Mouse (Mus musculus) kidney, embryonic 16.5 days (tissue): Measurements from ENCODE around the gene AC170998.1. TPM values are rescaled to one million over a fixed set of nuclear protein-coding genes. Genes with fewer than 3 reads are reported as not detected.

Source experiments
- ATAC-seq: fragments of 200-750 bp; cut with Nextera tagmentation; 2 replicates; pipeline ENCODE4 v1.8.0; 2017; ENCODE audit warnings: moderate TSS enrichment; ENCODE audit not compliant: low FRiP score, low TSS enrichment
- H3K27ac ChIP-seq: fragments of 300-500 bp; sonication (generic); 2 replicates; pipeline ENCODE4 v1.5.1; 2014; ENCODE audit warnings: low read length
- H3K27me3 ChIP-seq: fragments of 300-500 bp; sonication (generic); 2 replicates; pipeline ENCODE4 v1.6.1; 2014; ENCODE audit warnings: low read length, control low read depth, mixed read lengths; ENCODE audit not compliant: insufficient read depth
- H3K36me3 ChIP-seq: fragments of 300-500 bp; sonication (generic); 2 replicates; pipeline ENCODE4 v1.6.1; 2014; ENCODE audit warnings: low read length, control low read depth, mixed read lengths; ENCODE audit not compliant: insufficient read depth
- H3K4me1 ChIP-seq: fragments of 300-500 bp; sonication (generic); 2 replicates; pipeline ENCODE4 v1.6.1; 2014; ENCODE audit warnings: low read length, control low read depth, mixed read lengths; ENCODE audit not compliant: insufficient read depth
- H3K4me2 ChIP-seq: fragments of 300-500 bp; sonication (generic); replicated peaks from 2 replicates; pipeline ENCODE4 v1.6.1; 2014; ENCODE audit warnings: low read depth, low read length
- H3K4me3 ChIP-seq: fragments of 300-500 bp; sonication (generic); 2 replicates; pipeline ENCODE4 v1.5.1; 2014; ENCODE audit warnings: mild to moderate bottlenecking, low read length
- H3K9ac ChIP-seq: fragments of 300-500 bp; sonication (generic); replicated peaks from 2 replicates; pipeline ENCODE4 v1.6.1; 2014; ENCODE audit warnings: low read length
- H3K9me3 ChIP-seq: fragments of 300-500 bp; sonication (generic); 2 replicates; pipeline ENCODE4 v1.6.1; 2016; ENCODE audit warnings: low read length, control low read depth
- whole genome bisulfite sequencing: fragments of 180-500 bp; shearing (Covaris S2); extraction: QIAGEN DNeasy Blood & Tissue Kit; methylation state at CpG from one replicate; pipeline ENCODE4 v1.1.7; 2014; 5-methylcytosine and 5-hydroxymethylcytosine counted together
- polyA plus RNA-seq: library from polyadenylated mRNA; unstranded; fragments of >200 nt; fragmentation: Nextera tagmentation; extraction: Ambion mirVana; gene quantifications from 2 replicates; pipeline ENCODE4 v1.2.1, GENCODE M21; 2015

The AC170998.1 gene
- polyA plus RNA-seq, 1 experiment from 2014 or later, result 1.8 TPM

GRCm38 (mm10) chr17:28692341-28692710, 33.6 kb upstream of the AC170998.1 start:
- 0% methylated on average over 18 of the region's 18 CpGs for WGBS

GRCm38 (mm10) chr17:28693086-28693485, 32.8 kb upstream of the AC170998.1 start:
- H3K4me3 ChIP-seq, result peak overlapping the region; percentile 99
- no peak for ATAC-seq
- H3K9ac ChIP-seq, result peak overlapping the region; percentile 92; the same call in 1 of the 2 replicates
- peaks cover 48% of the 10 kb centered on the region for H3K4me1 ChIP-seq
- H3K27me3 ChIP-seq, result peaks cover 3% of the 10 kb centered on the region; the same call in 1 of the 2 replicates
- peak overlapping the region; percentile 57 for H3K4me2 ChIP-seq
- no peaks in the 10 kb centered on the region for H3K9me3 ChIP-seq
- no peaks in the 10 kb centered on the region for H3K36me3 ChIP-seq
- 32% methylated on average over 3 of the region's 3 CpGs for WGBS
- H3K27ac ChIP-seq, result peak overlapping the region; percentile 96; the same call in 1 of the 2 replicates

More at GRCm38 (mm10) chr17:28692341-28692710, 33.6 kb upstream of the AC170998.1 start:
- ATAC-seq, result no peak
- H3K27ac ChIP-seq, result peak overlapping the region; percentile 96
- no peaks in the 10 kb centered on the region for H3K36me3 ChIP-seq
- peaks cover 42% of the 10 kb centered on the region for H3K4me1 ChIP-seq
- H3K4me2 ChIP-seq, result peak overlapping the region; percentile 57
- H3K9ac ChIP-seq, result peak overlapping the region; percentile 92
- no peaks in the 10 kb centered on the region for H3K9me3 ChIP-seq
- H3K27me3 ChIP-seq, result peaks cover 3% of the 10 kb centered on the region; the same call in 1 of the 2 replicates
- H3K4me3 ChIP-seq, result peak overlapping the region; percentile 99

GRCm38 (mm10) chr17:28694078-28694477, 31.8 kb upstream of the AC170998.1 start:
- no peak overlapping the region for H3K4me2 ChIP-seq
- H3K4me1 ChIP-seq, result peaks cover 53% of the 10 kb centered on the region
- WGBS, result 76% methylated on average over 2 of the region's 2 CpGs
- H3K27me3 ChIP-seq, result peaks cover 2% of the 10 kb centered on the region; the same call in 1 of the 2 replicates
- no peak overlapping the region for H3K4me3 ChIP-seq
- H3K9me3 ChIP-seq, result no peaks in the 10 kb centered on the region
- no peak overlapping the region for H3K27ac ChIP-seq
- no peak overlapping the region for H3K9ac ChIP-seq
- no peaks in the 10 kb centered on the region for H3K36me3 ChIP-seq
- ATAC-seq, result no peak

- peaks cover 48% of the 10 kb centered on the region for H3K4me1 ChIP-seq
- H3K36me3 ChIP-seq, result no peaks in the 10 kb centered on the region
- no peak overlapping the region for H3K4me2 ChIP-seq
- no peak overlapping the region for H3K4me3 ChIP-seq
- H3K27me3 ChIP-seq, result no peaks in the 10 kb centered on the region
- 82% methylated on average over 4 of the region's 4 CpGs for WGBS
- no peak for ATAC-seq
- H3K9me3 ChIP-seq, result no peaks in the 10 kb centered on the region
- H3K9ac ChIP-seq, result no peak overlapping the region
- H3K27ac ChIP-seq, result no peak overlapping the region
Observed at GRCm38 (mm10) chr17:28694832-28695231, 31.1 kb upstream of the AC170998.1 start.

GRCm38 (mm10) chr17:28696641-28697040, 29.2 kb upstream of the AC170998.1 start:
- 20% methylated on average over 2 of the region's 2 CpGs for WGBS
- Histone ChIP-seq H3K36me3 (no peaks in the 10 kb centered on the region), H3K4me3 (no peak overlapping the region), H3K27me3 (no peaks in the 10 kb centered on the region), H3K9me3 (no peaks in the 10 kb centered on the region), H3K4me2 (no peak overlapping the region), H3K4me1 (peaks cover 42% of the 10 kb centered on the region), H3K27ac (no peak overlapping the region), H3K9ac (0 out of 2 replicates have a peak overlapping the region, but pooled peaks have one; percentile 3)
- no peak for ATAC-seq

- H3K36me3 ChIP-seq, result no peaks in the 10 kb centered on the region
- H3K4me2 ChIP-seq, result no peak overlapping the region
- no peaks in the 10 kb centered on the region for H3K9me3 ChIP-seq
- H3K9ac ChIP-seq, result no peak overlapping the region
- no peak overlapping the region for H3K4me3 ChIP-seq
- H3K27ac ChIP-seq, result no peak overlapping the region
- ATAC-seq, result no peak
- no peaks in the 10 kb centered on the region for H3K27me3 ChIP-seq
- H3K4me1 ChIP-seq, result peaks cover 42% of the 10 kb centered on the region
- WGBS, result 74% methylated on average over 13 of the region's 13 CpGs
Observed at GRCm38 (mm10) chr17:28697290-28698195, 28.3 kb upstream of the AC170998.1 start.

- 45% methylated on average over 4 of the region's 4 CpGs for WGBS
- H3K4me2 ChIP-seq, result no peak overlapping the region
Observed at GRCm38 (mm10) chr17:28698245-28698644, 27.6 kb upstream of the AC170998.1 start.

GRCm38 (mm10) chr17:28698672-28699071, 27.2 kb upstream of the AC170998.1 start:
- H3K9ac ChIP-seq, result no peak overlapping the region
- H3K36me3 ChIP-seq, result no peaks in the 10 kb centered on the region
- H3K27ac ChIP-seq, result no peak overlapping the region
- no peak for ATAC-seq
- no peak overlapping the region for H3K4me2 ChIP-seq
- peaks cover 36% of the 10 kb centered on the region for H3K4me1 ChIP-seq
- no peaks in the 10 kb centered on the region for H3K9me3 ChIP-seq
- WGBS, result 84% methylated on average over 2 of the region's 2 CpGs
- H3K4me3 ChIP-seq, result no peak overlapping the region
- no peaks in the 10 kb centered on the region for H3K27me3 ChIP-seq

More at GRCm38 (mm10) chr17:28698245-28698644, 27.6 kb upstream of the AC170998.1 start:
- H3K4me1 ChIP-seq, result peaks cover 41% of the 10 kb centered on the region
- no peak overlapping the region for H3K27ac ChIP-seq
- H3K36me3 ChIP-seq, result no peaks in the 10 kb centered on the region
- no peak overlapping the region for H3K4me3 ChIP-seq
- ATAC-seq, result no peak
- no peaks in the 10 kb centered on the region for H3K27me3 ChIP-seq
- no peak overlapping the region for H3K9ac ChIP-seq
- H3K9me3 ChIP-seq, result no peaks in the 10 kb centered on the region

GRCm38 (mm10) chr17:28699789-28700188, 26.1 kb upstream of the AC170998.1 start:
- H3K9me3 ChIP-seq, result no peaks in the 10 kb centered on the region
- ATAC-seq, result no peak
- no peak overlapping the region for H3K27ac ChIP-seq
- no peak overlapping the region for H3K4me3 ChIP-seq
- H3K4me2 ChIP-seq, result no peak overlapping the region
- peaks cover 35% of the 10 kb centered on the region for H3K4me1 ChIP-seq
- H3K9ac ChIP-seq, result no peak overlapping the region
- 84% methylated on average over 7 of the region's 7 CpGs for WGBS
- no peaks in the 10 kb centered on the region for H3K27me3 ChIP-seq
- no peaks in the 10 kb centered on the region for H3K36me3 ChIP-seq

- no peak overlapping the region for H3K9ac ChIP-seq
- no peak overlapping the region for H3K4me3 ChIP-seq
- 96% methylated on average over 4 of the region's 4 CpGs for WGBS
- no peaks in the 10 kb centered on the region for H3K9me3 ChIP-seq
- H3K36me3 ChIP-seq, result no peaks in the 10 kb centered on the region
- no peak overlapping the region for H3K4me2 ChIP-seq
- H3K27me3 ChIP-seq, result no peaks in the 10 kb centered on the region
- H3K27ac ChIP-seq, result no peak overlapping the region
- ATAC-seq, result no peak
- H3K4me1 ChIP-seq, result peaks cover 30% of the 10 kb centered on the region
Observed at GRCm38 (mm10) chr17:28701171-28701570, 24.7 kb upstream of the AC170998.1 start.
